Mouse (Mus musculus): Measurements from ENCODE around the gene Stk39. TPM values are rescaled to one million over a fixed set of nuclear protein-coding genes. Genes with fewer than 3 reads are reported as not detected.
A peak's percentile ranks its signal among the peaks of the same experiment; 100 is the strongest.

Stk39 gene
- polyA plus RNA-seq, 2 experiments: 0.93 to 1.7 TPM

DNA sequence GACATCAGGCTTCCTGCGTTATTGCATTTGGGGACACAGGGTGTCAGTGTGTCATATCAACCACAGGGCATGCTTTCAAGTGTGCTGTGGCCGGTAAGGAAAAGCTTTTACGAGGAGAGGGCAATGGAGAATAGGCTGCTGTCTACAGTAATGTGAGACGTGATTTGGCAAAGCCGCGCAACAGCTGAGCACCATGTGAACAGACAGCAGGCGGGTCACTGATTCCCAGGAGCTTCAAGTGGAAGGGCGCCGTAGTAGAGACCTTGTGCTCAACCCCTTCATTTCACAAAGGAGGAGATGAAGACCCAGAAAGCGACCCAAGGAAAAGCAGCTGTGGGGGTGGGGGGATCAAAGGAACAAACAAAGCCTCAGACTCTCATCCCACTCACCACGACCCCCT lies 156.8 kb downstream of the Stk39 start:
- no peak overlapping the region for H3K9ac ChIP-seq (replicated peaks)
- no peak for DNase-seq (ENCODE audit: low read depth in 3 of 3, low spot score in 3 of 3)
- no peak overlapping the region for H3K4me3 ChIP-seq (ENCODE audit: insufficient read depth in 1 of 2, low read depth in 2 of 2, low read length in 2 of 2)
- 71% methylated on average over 11 of the region's 11 CpGs for WGBS (ENCODE audit: insufficient replicate concordance)
- no peaks in the 10 kb centered on the region for H3K4me1 ChIP-seq (replicated peaks; ENCODE audit: control insufficient read depth in 2 of 2, insufficient read depth in 2 of 2, low read length in 1 of 2)
- TF ChIP-seq EP300 (IDR thresholded peaks at IDR 0.05; ENCODE audit: low read depth) (no peak), CTCF (IDR thresholded peaks at IDR 0.05; ENCODE audit: low read depth) (no peak)
- no peak overlapping the region for H3K4me2 ChIP-seq (ENCODE audit: low read depth)
- H3K27ac ChIP-seq: no peak overlapping the region
- no peaks in the 10 kb centered on the region for H3K27me3 ChIP-seq (ENCODE audit: control insufficient read depth, insufficient read depth, low read length)
- H3K9me3 ChIP-seq (ENCODE audit: control insufficient read depth, low read length): no peaks in the 10 kb centered on the region
- no peaks in the 10 kb centered on the region for H3K36me3 ChIP-seq (replicated peaks; ENCODE audit: control insufficient read depth, insufficient read depth, low read depth)
- no peak for ATAC-seq (ENCODE audit: insufficient read depth)

GRCm38 (mm10) chr2:68310121-68310520 lies 161.9 kb downstream of the Stk39 start:
- 58% methylated on average over 3 of the region's 3 CpGs for WGBS (ENCODE audit: insufficient replicate concordance)
- Histone ChIP-seq H3K9ac (replicated peaks) (no peak overlapping the region), H3K4me2 (ENCODE audit: low read depth) (no peak overlapping the region), H3K27me3 (ENCODE audit: control insufficient read depth, insufficient read depth, low read length) (no peaks in the 10 kb centered on the region), H3K4me3 (ENCODE audit: insufficient read depth in 1 of 2, low read depth in 2 of 2, low read length in 2 of 2) (no peak overlapping the region), H3K27ac (no peak overlapping the region), H3K4me1 (replicated peaks; ENCODE audit: control insufficient read depth in 2 of 2, insufficient read depth in 2 of 2, low read length in 1 of 2) (no peaks in the 10 kb centered on the region), H3K36me3 (replicated peaks; ENCODE audit: control insufficient read depth, insufficient read depth, low read depth) (no peaks in the 10 kb centered on the region), H3K9me3 (ENCODE audit: control insufficient read depth, low read length) (no peaks in the 10 kb centered on the region)
- DNase-seq (ENCODE audit: low read depth in 3 of 3, low spot score in 3 of 3): no peak
- ATAC-seq (ENCODE audit: insufficient read depth): no peak
- TF ChIP-seq EP300 (IDR thresholded peaks at IDR 0.05; ENCODE audit: low read depth) (no peak), CTCF (IDR thresholded peaks at IDR 0.05; ENCODE audit: low read depth) (peak; percentile 21; the same call in 1 of the 2 replicates)

DNA sequence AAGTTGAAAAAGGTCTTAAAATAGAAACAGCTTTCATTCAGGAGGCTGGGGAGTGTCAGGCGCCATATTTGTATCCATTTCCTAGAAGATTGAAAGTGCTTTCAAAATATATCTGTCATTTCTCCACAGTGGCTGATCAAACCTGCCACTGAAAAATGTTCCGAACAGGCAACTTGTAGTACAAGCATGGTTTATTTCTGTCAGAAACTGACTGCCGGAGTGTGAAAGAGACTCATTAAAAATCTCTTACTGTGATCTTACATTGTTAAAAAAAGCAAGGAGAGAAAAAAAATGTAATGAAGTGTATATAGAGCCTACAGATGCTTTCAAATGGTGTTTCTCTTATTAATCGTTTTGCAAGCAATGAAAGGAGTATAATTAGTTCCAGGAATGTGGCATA lies 165.5 kb downstream of the Stk39 start:
- no peaks in the 10 kb centered on the region for H3K4me1 ChIP-seq (replicated peaks; ENCODE audit: control insufficient read depth in 2 of 2, insufficient read depth in 2 of 2, low read length in 1 of 2)
- H3K36me3 ChIP-seq (replicated peaks; ENCODE audit: control insufficient read depth, insufficient read depth, low read depth): no peaks in the 10 kb centered on the region
- no peak overlapping the region for H3K27ac ChIP-seq
- H3K4me2 ChIP-seq (ENCODE audit: low read depth): no peak overlapping the region
- DNase-seq (ENCODE audit: low read depth in 3 of 3, low spot score in 3 of 3) (no peak), ATAC-seq (ENCODE audit: insufficient read depth) (no peak)
- H3K27me3 ChIP-seq (ENCODE audit: control insufficient read depth, insufficient read depth, low read length): no peaks in the 10 kb centered on the region
- TF ChIP-seq EP300 (IDR thresholded peaks at IDR 0.05; ENCODE audit: low read depth) (no peak), CTCF (IDR thresholded peaks at IDR 0.05; ENCODE audit: low read depth) (no peak)
- no peaks in the 10 kb centered on the region for H3K9me3 ChIP-seq (ENCODE audit: control insufficient read depth, low read length)
- no peak overlapping the region for H3K9ac ChIP-seq (replicated peaks)
- no peak overlapping the region for H3K4me3 ChIP-seq (ENCODE audit: insufficient read depth in 1 of 2, low read depth in 2 of 2, low read length in 2 of 2)
- WGBS (ENCODE audit: insufficient replicate concordance): 68% methylated on average over 4 of the region's 4 CpGs

DNA sequence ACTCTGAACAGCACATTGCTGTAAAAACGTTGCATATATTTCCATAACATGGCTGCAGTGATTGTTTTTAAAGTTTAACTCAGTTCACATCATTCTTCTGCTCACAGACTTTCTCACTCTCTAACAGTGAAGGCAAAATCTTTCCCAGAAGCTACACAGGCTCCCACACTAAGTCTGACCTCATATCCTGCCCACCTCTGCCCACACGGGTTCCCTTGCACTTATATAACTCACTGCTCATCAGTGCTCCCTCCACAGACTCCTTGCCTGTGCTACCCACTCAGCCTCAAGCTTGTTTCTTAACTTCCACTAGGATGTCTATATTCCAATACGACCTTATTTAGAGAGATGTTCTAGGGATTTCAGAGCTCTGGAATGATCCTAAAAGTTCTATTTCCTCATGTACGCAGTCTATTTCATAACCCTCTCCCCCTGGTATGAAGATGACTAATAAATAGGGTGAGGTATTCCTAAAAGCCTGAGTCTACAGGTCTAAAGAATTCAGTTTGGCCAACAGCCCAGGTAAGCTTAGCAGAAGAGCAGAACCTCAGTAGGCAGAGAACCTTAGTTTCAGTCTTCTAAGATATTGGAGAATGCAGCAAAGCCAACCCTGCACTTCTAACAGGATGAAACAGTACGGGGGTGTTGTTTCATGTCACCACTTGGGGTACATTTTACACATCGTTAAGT lies 167.2 kb downstream of the Stk39 start:
- no peaks in the 10 kb centered on the region for H3K9me3 ChIP-seq (ENCODE audit: control insufficient read depth, low read length)
- no peaks in the 10 kb centered on the region for H3K27me3 ChIP-seq (ENCODE audit: control insufficient read depth, insufficient read depth, low read length)
- no peaks in the 10 kb centered on the region for H3K36me3 ChIP-seq (replicated peaks; ENCODE audit: control insufficient read depth, insufficient read depth, low read depth)
- no peak overlapping the region for H3K4me3 ChIP-seq (ENCODE audit: insufficient read depth in 1 of 2, low read depth in 2 of 2, low read length in 2 of 2)
- no peak overlapping the region for H3K27ac ChIP-seq
- no peak overlapping the region for H3K4me2 ChIP-seq (ENCODE audit: low read depth)
- DNase-seq (ENCODE audit: low read depth in 3 of 3, low spot score in 3 of 3) (no peak), ATAC-seq (ENCODE audit: insufficient read depth) (no peak)
- WGBS (ENCODE audit: insufficient replicate concordance): 60% methylated on average over 6 of the region's 6 CpGs
- H3K9ac ChIP-seq (replicated peaks): no peak overlapping the region
- H3K4me1 ChIP-seq (replicated peaks; ENCODE audit: control insufficient read depth in 2 of 2, insufficient read depth in 2 of 2, low read length in 1 of 2): no peaks in the 10 kb centered on the region
- TF ChIP-seq CTCF (IDR thresholded peaks at IDR 0.05; ENCODE audit: low read depth): no peak
- TF ChIP-seq EP300 (IDR thresholded peaks at IDR 0.05; ENCODE audit: low read depth): no peak

DNA sequence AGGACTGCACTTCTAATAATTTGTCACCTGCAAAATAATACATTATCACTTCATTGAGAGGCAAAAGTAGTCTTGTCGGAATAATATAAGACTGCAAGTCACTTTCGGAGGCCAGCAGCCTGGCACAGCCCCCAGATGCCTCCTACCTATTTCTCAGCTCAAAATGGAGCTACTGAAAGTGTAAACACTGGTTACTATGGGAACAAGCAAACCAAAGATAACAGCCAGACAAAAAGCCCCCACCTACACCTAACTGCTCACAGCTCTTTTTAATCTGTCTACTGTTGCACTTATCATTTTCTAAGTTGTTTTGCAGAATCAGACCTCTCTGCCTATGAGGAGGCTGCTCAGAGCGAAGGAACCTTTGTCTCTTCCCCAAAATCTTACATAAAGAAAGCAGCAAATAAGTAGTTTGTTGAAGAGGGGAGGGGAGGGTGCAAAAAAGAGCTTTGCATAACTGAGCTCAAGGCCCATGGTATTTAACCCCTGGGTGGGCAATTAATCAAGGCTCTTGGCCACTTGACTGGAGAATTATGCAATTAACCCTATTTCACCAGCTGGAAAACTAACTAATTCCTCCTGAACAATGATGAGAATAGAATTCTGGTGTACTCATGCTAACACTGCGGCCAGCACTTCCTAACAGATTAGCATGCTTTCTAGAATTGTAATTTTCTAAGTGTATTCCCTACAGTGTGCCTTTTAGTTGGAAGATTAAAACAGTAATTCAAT lies 170.1 kb downstream of the Stk39 start:
- Histone ChIP-seq H3K27me3 (ENCODE audit: control insufficient read depth, insufficient read depth, low read length) (no peaks in the 10 kb centered on the region), H3K27ac (no peak overlapping the region), H3K4me1 (replicated peaks; ENCODE audit: control insufficient read depth in 2 of 2, insufficient read depth in 2 of 2, low read length in 1 of 2) (no peaks in the 10 kb centered on the region), H3K4me2 (ENCODE audit: low read depth) (no peak overlapping the region), H3K4me3 (ENCODE audit: insufficient read depth in 1 of 2, low read depth in 2 of 2, low read length in 2 of 2) (no peak overlapping the region), H3K9me3 (ENCODE audit: control insufficient read depth, low read length) (no peaks in the 10 kb centered on the region), H3K9ac (replicated peaks) (no peak overlapping the region), H3K36me3 (replicated peaks; ENCODE audit: control insufficient read depth, insufficient read depth, low read depth) (no peaks in the 10 kb centered on the region)
- ATAC-seq (ENCODE audit: insufficient read depth) (no peak), DNase-seq (ENCODE audit: low read depth in 3 of 3, low spot score in 3 of 3) (no peak)
- TF ChIP-seq EP300 (IDR thresholded peaks at IDR 0.05; ENCODE audit: low read depth) (no peak), CTCF (IDR thresholded peaks at IDR 0.05; ENCODE audit: low read depth) (no peak)
- 47% methylated on average over 4 of the region's 4 CpGs for WGBS (ENCODE audit: insufficient replicate concordance)

Measured in liver, embryonic 14.5 days (tissue).